Mouse (Mus musculus): ENCODE measurements around the gene Ntng2.

GRCm38 (mm10) chr2:29194547-29195463 is 58.0 kb downstream of the Ntng2 start:
- peak; percentile 92 for TF ChIP-seq CTCF (IDR thresholded peaks at IDR 0.05; ENCODE audit: extremely low read depth, insufficient read length, insufficient replicate concordance, low read depth, low read length)
- TF ChIP-seq POLR2A (IDR thresholded peaks at IDR 0.05; ENCODE audit: low read depth, low read length): no peak
